Mouse (Mus musculus): Measurements from ENCODE around the gene Esrrg. TPM values are rescaled to one million over a fixed set of nuclear protein-coding genes. Genes with fewer than 3 reads are reported as not detected.

The Esrrg gene
- total and polyA plus RNA-seq, 3 experiments, result not detected

- dilution Hi-C loops (cut with MboI; ENCODE audit: extremely low pct_ligation_motif_present, extremely low pct_unique_long_range_greater_than_20kb, low sequenced_read_pairs), result no loop called here
- H3K9ac ChIP-seq (ENCODE audit: insufficient read depth, low read depth), result no peak overlapping the region
- no peak overlapping the region for H3K27ac ChIP-seq (ENCODE audit: insufficient read depth, low read depth)
- no peak overlapping the region for H3K4me2 ChIP-seq (ENCODE audit: insufficient read depth, low read depth, poor library complexity, severe bottlenecking)
- in situ Hi-C loops (cut with MboI; ENCODE audit: low pct_ligation_motif_present, low pct_unique_long_range_greater_than_20kb, low sequenced_read_pairs), result no loop called here
- no peaks in the 10 kb centered on the region for H3K36me3 ChIP-seq (replicated peaks in 1 of 2; ENCODE audit: control insufficient read depth in 1 of 2, insufficient read depth in 1 of 2, low read length in 1 of 2)
- no peaks in the 10 kb centered on the region for H3K4me1 ChIP-seq (ENCODE audit: control insufficient read depth in 1 of 2, insufficient read depth in 2 of 2)
- no peak overlapping the region for H3K4me3 ChIP-seq (replicated peaks in 1 of 3; ENCODE audit: low read depth in 2 of 3, low read length in 2 of 3, poor library complexity in 1 of 3)
- DNase-seq (ENCODE audit: extremely low read depth), result no peak
- no peaks in the 10 kb centered on the region for H3K79me2 ChIP-seq (replicated peaks; ENCODE audit: control insufficient read depth, extremely low read depth, insufficient read depth, poor library complexity, severe bottlenecking)
- H3K27me3 ChIP-seq (replicated peaks), result no peaks in the 10 kb centered on the region
- H3K9me3 ChIP-seq (replicated peaks; ENCODE audit: low read length), result peaks cover 51% of the 10 kb centered on the region
- TF ChIP-seq RAD21 (IDR thresholded peaks at IDR 0.05; ENCODE audit: low read depth, low read length), result no peak
- no peak for TF ChIP-seq IRF4 (IDR thresholded peaks at IDR 0.05; ENCODE audit: low read depth, low read length)
- TF ChIP-seq POLR2A (IDR thresholded peaks at IDR 0.05; ENCODE audit: low read depth, low read length), result no peak
- no peak for TF ChIP-seq EP300 (IDR thresholded peaks at IDR 0.05; ENCODE audit: low read length)
- TF ChIP-seq PAX5 (IDR thresholded peaks at IDR 0.05; ENCODE audit: low read length), result no peak
- no peak for TF ChIP-seq JUND (conservative IDR thresholded peaks at IDR 0.05; ENCODE audit: low read depth, low read length)
- TF ChIP-seq NELFE (IDR thresholded peaks at IDR 0.05; ENCODE audit: low read depth, low read length), result no peak
- TF ChIP-seq JUN (IDR thresholded peaks at IDR 0.05; ENCODE audit: insufficient read depth, low read depth, low read length), result no peak
These were observed 543.4 kb downstream of the Esrrg start for GRCm38 (mm10) chr1:188152011-188152410.

GRCm38 (mm10) chr1:188153665-188154064 lies 545.1 kb downstream of the Esrrg start:
- DNase-seq (ENCODE audit: extremely low read depth), result no peak
- dilution Hi-C loops (cut with MboI; ENCODE audit: extremely low pct_ligation_motif_present, extremely low pct_unique_long_range_greater_than_20kb, low sequenced_read_pairs), result no loop called here
- no peak overlapping the region for H3K9ac ChIP-seq (ENCODE audit: insufficient read depth, low read depth)

GRCm38 (mm10) chr1:188154466-188155110 lies 546.0 kb downstream of the Esrrg start:
- no peaks in the 10 kb centered on the region for H3K27me3 ChIP-seq (replicated peaks)
- no peak overlapping the region for H3K27ac ChIP-seq (ENCODE audit: insufficient read depth, low read depth)
- H3K9me3 ChIP-seq (replicated peaks; ENCODE audit: low read length), result peaks cover 63% of the 10 kb centered on the region
- no peak overlapping the region for H3K9ac ChIP-seq (ENCODE audit: insufficient read depth, low read depth)
- DNase-seq (ENCODE audit: extremely low read depth), result no peak
- in situ Hi-C loops (cut with MboI; ENCODE audit: low pct_ligation_motif_present, low pct_unique_long_range_greater_than_20kb, low sequenced_read_pairs) (no loop called here), dilution Hi-C loops (cut with MboI; ENCODE audit: extremely low pct_ligation_motif_present, extremely low pct_unique_long_range_greater_than_20kb, low sequenced_read_pairs) (no loop called here)
- H3K36me3 ChIP-seq (replicated peaks in 1 of 2; ENCODE audit: control insufficient read depth in 1 of 2, insufficient read depth in 1 of 2, low read length in 1 of 2), result no peaks in the 10 kb centered on the region
- no peak overlapping the region for H3K4me3 ChIP-seq (replicated peaks in 1 of 3; ENCODE audit: low read depth in 2 of 3, low read length in 2 of 3, poor library complexity in 1 of 3)
- no peaks in the 10 kb centered on the region for H3K4me1 ChIP-seq (ENCODE audit: control insufficient read depth in 1 of 2, insufficient read depth in 2 of 2)
- no peaks in the 10 kb centered on the region for H3K79me2 ChIP-seq (replicated peaks; ENCODE audit: control insufficient read depth, extremely low read depth, insufficient read depth, poor library complexity, severe bottlenecking)
- no peak for TF ChIP-seq UBTF (IDR thresholded peaks at IDR 0.05; ENCODE audit: low read depth, low read length)
- no peak for TF ChIP-seq NELFE (IDR thresholded peaks at IDR 0.05; ENCODE audit: low read depth, low read length)
- no peak for TF ChIP-seq ZC3H11A (IDR thresholded peaks at IDR 0.05; ENCODE audit: low read depth, low read length)
- TF ChIP-seq RAD21 (IDR thresholded peaks at IDR 0.05; ENCODE audit: low read depth, low read length), result no peak
- no peak for TF ChIP-seq ZNF384 (IDR thresholded peaks at IDR 0.05; ENCODE audit: low read depth, low read length)
- no peak overlapping the region for H3K4me2 ChIP-seq (ENCODE audit: insufficient read depth, low read depth, poor library complexity, severe bottlenecking)

More at GRCm38 (mm10) chr1:188153665-188154064, 545.1 kb downstream of the Esrrg start:
- no peak for TF ChIP-seq ELF1 (IDR thresholded peaks at IDR 0.05; ENCODE audit: low read depth, low read length)
- TF ChIP-seq CTCF (conservative IDR thresholded peaks at IDR 0.05 in 1 of 2, IDR thresholded peaks at IDR 0.05 in 1 of 2; ENCODE audit: low read depth in 2 of 2, low read length in 2 of 2), result no peak
- TF ChIP-seq MAZ (IDR thresholded peaks at IDR 0.05; ENCODE audit: low read depth, low read length), result no peak
- no peak for TF ChIP-seq ETS1 (conservative IDR thresholded peaks at IDR 0.05; ENCODE audit: low read depth, low read length)
- Histone ChIP-seq H3K79me2 (replicated peaks; ENCODE audit: control insufficient read depth, extremely low read depth, insufficient read depth, poor library complexity, severe bottlenecking) (no peaks in the 10 kb centered on the region), H3K27ac (ENCODE audit: insufficient read depth, low read depth) (no peak overlapping the region), H3K36me3 (replicated peaks in 1 of 2; ENCODE audit: control insufficient read depth in 1 of 2, insufficient read depth in 1 of 2, low read length in 1 of 2) (no peaks in the 10 kb centered on the region), H3K4me2 (ENCODE audit: insufficient read depth, low read depth, poor library complexity, severe bottlenecking) (no peak overlapping the region), H3K4me1 (ENCODE audit: control insufficient read depth in 1 of 2, insufficient read depth in 2 of 2) (no peaks in the 10 kb centered on the region), H3K9me3 (replicated peaks; ENCODE audit: low read length) (peaks cover 55% of the 10 kb centered on the region), H3K4me3 (replicated peaks in 1 of 3; ENCODE audit: low read depth in 2 of 3, low read length in 2 of 3, poor library complexity in 1 of 3) (no peak overlapping the region), H3K27me3 (replicated peaks) (no peaks in the 10 kb centered on the region)
- in situ Hi-C loops (cut with MboI; ENCODE audit: low pct_ligation_motif_present, low pct_unique_long_range_greater_than_20kb, low sequenced_read_pairs), result no loop called here
